Mouse (Mus musculus) kidney, postnatal 0 days (tissue): Measurements from ENCODE around the gene Rpp14. TPM values are rescaled to one million over a fixed set of nuclear protein-coding genes. Genes with fewer than 3 reads are reported as not detected.

ENCODE experiments used
- ATAC-seq: fragments of 200-750 bp; cut with Nextera tagmentation; replicated peaks from 2 replicates; pipeline ENCODE4 v1.8.0; 2017; ENCODE audit warnings: low read depth, moderate number of reproducible peaks, moderate TSS enrichment, moderate library complexity; ENCODE audit not compliant: low FRiP score
- DNase-seq: peaks from one replicate; pipeline ENCODE4 v3.0.0-alpha.2; 2016; ENCODE audit warnings: low spot score
- H3K27ac ChIP-seq: fragments of 300-500 bp; sonication (generic); 2 replicates; pipeline ENCODE4 v1.5.1; 2014; ENCODE audit warnings: mild to moderate bottlenecking
- H3K27me3 ChIP-seq: fragments of 300-500 bp; sonication (generic); 2 replicates; pipeline ENCODE4 v1.6.1; 2014; ENCODE audit warnings: low read length, mixed read lengths; ENCODE audit not compliant: insufficient read depth
- H3K36me3 ChIP-seq: fragments of 300-500 bp; sonication (generic); 2 replicates; pipeline ENCODE4 v1.6.1; 2014; ENCODE audit warnings: low read length, mixed read lengths; ENCODE audit not compliant: insufficient read depth
- H3K4me1 ChIP-seq: fragments of 300-500 bp; sonication (generic); replicated peaks from 2 replicates; pipeline ENCODE4 v1.6.1; 2014; ENCODE audit warnings: antibody characterized with exemption, low read length, mixed read lengths; ENCODE audit not compliant: insufficient read depth
- H3K4me2 ChIP-seq: fragments of 300-500 bp; sonication (generic); 2 replicates; pipeline ENCODE4 v1.6.1; 2014; ENCODE audit warnings: mild to moderate bottlenecking, low read length, moderate library complexity, mixed read lengths
- H3K4me3 ChIP-seq: fragments of 300-500 bp; sonication (generic); replicated peaks from 2 replicates; pipeline ENCODE4 v1.5.1; 2014; ENCODE audit warnings: low read depth, low read length
- H3K9ac ChIP-seq: fragments of 300-500 bp; sonication (generic); 2 replicates; pipeline ENCODE4 v1.6.1; 2014; ENCODE audit warnings: low read depth, low read length
- H3K9me3 ChIP-seq: fragments of 300-500 bp; sonication (generic); replicated peaks from 2 replicates; pipeline ENCODE4 v1.6.1; 2016; ENCODE audit warnings: low read length, inconsistent platforms, mixed read lengths
- CTCF ChIP-seq: IDR thresholded peaks from 2 replicates; pipeline ENCODE4 v1.5.1; 2016; ENCODE audit warnings: antibody characterized with exemption, low read depth, mild to moderate bottlenecking, moderate library complexity
- WGBS: fragments of 180-500 bp; shearing (Covaris S2); extraction: QIAGEN DNeasy Blood & Tissue Kit; methylation state at CpG from one replicate; pipeline ENCODE4 v1.1.7; 2014; 5-methylcytosine and 5-hydroxymethylcytosine counted together
- polyA plus RNA-seq: library from polyadenylated mRNA; unstranded; fragments of >200 nt; fragmentation: Nextera tagmentation; extraction: Ambion mirVana; gene quantifications from 2 replicates; pipeline ENCODE4 v1.2.1, GENCODE M21; 2015

Gene Rpp14
- 58.9 and 61.8 TPM in 2 replicates for polyA plus RNA-seq

GRCm38 (mm10) chr14:8080165-8080679, at the start of gene Rpp14:
Rpp14 (plus strand) TSS chr14:8080367.
- DNase-seq, result peak; percentile 96
- H3K4me1 ChIP-seq, result 0 out of 2 replicates have a peak, but pooled peaks cover 9% of the 10 kb centered on the region
- TF ChIP-seq CTCF, result peak; percentile 99
- peak; percentile 95 for ATAC-seq
- H3K36me3 ChIP-seq, result peaks cover 10% of the 10 kb centered on the region
- peak within 1 kb of the TSS; percentile 70 for H3K4me3 ChIP-seq
- H3K9ac ChIP-seq, result peak within 1 kb of the TSS; percentile 77
- peak within 1 kb of the TSS; percentile 99 for H3K27ac ChIP-seq
- H3K27me3 ChIP-seq, result no peaks in the 10 kb centered on the region
- no peaks in the 10 kb centered on the region for H3K9me3 ChIP-seq
- WGBS, result under 1% methylated on average over 47 of the region's 47 CpGs
- H3K4me2 ChIP-seq, result peak within 1 kb of the TSS; percentile 79

- no peaks in the 10 kb centered on the region for H3K27me3 ChIP-seq
- H3K36me3 ChIP-seq, result no peaks in the 10 kb centered on the region
- no peak overlapping the region for H3K9ac ChIP-seq
- H3K4me2 ChIP-seq, result no peak overlapping the region
- no peaks in the 10 kb centered on the region for H3K4me1 ChIP-seq
- 37% methylated on average over 4 of the region's 4 CpGs for WGBS
- no peaks in the 10 kb centered on the region for H3K9me3 ChIP-seq
- no peak overlapping the region for H3K4me3 ChIP-seq
- peak overlapping the region; percentile 37 for H3K27ac ChIP-seq
- DNase-seq (no peak), ATAC-seq (no peak)
- no peak for TF ChIP-seq CTCF
These were observed 49.6 kb upstream of the Rpp14 start for GRCm38 (mm10) chr14:8030535-8030934.

- 60% methylated on average over 13 of the region's 13 CpGs for WGBS
These were observed 47.9 kb upstream of the Rpp14 start for GRCm38 (mm10) chr14:8032087-8032944.

GRCm38 (mm10) chr14:8034561-8034960, 45.6 kb upstream of the Rpp14 start:
- Histone ChIP-seq H3K4me1 (no peaks in the 10 kb centered on the region), H3K4me3 (no peak overlapping the region), H3K36me3 (no peaks in the 10 kb centered on the region), H3K27ac (no peak overlapping the region), H3K9me3 (no peaks in the 10 kb centered on the region), H3K9ac (no peak overlapping the region), H3K27me3 (no peaks in the 10 kb centered on the region), H3K4me2 (no peak overlapping the region)
- WGBS, result 48% methylated on average over 5 of the region's 5 CpGs
- ATAC-seq (no peak), DNase-seq (no peak)
- TF ChIP-seq CTCF, result no peak

More at GRCm38 (mm10) chr14:8032087-8032944, 47.9 kb upstream of the Rpp14 start:
- ATAC-seq, result no peak
- Histone ChIP-seq H3K36me3 (no peaks in the 10 kb centered on the region), H3K4me3 (no peak overlapping the region), H3K9me3 (no peaks in the 10 kb centered on the region), H3K27ac (no peak overlapping the region), H3K4me1 (no peaks in the 10 kb centered on the region), H3K27me3 (no peaks in the 10 kb centered on the region), H3K4me2 (no peak overlapping the region), H3K9ac (no peak overlapping the region)
- TF ChIP-seq CTCF, result no peak
- no peak for DNase-seq

- H3K9ac ChIP-seq, result no peak overlapping the region
- no peak for TF ChIP-seq CTCF
- ATAC-seq (no peak), DNase-seq (no peak)
- no peak overlapping the region for H3K4me3 ChIP-seq
- WGBS, result 91% methylated on average over 6 of the region's 6 CpGs
- H3K4me1 ChIP-seq, result no peaks in the 10 kb centered on the region
- no peak overlapping the region for H3K27ac ChIP-seq
- H3K36me3 ChIP-seq, result no peaks in the 10 kb centered on the region
- no peak overlapping the region for H3K4me2 ChIP-seq
- H3K27me3 ChIP-seq, result no peaks in the 10 kb centered on the region
- H3K9me3 ChIP-seq, result no peaks in the 10 kb centered on the region
These were observed 44.2 kb upstream of the Rpp14 start for GRCm38 (mm10) chr14:8035951-8036350.

GRCm38 (mm10) chr14:8036406-8036805, 43.8 kb upstream of the Rpp14 start:
- H3K4me3 ChIP-seq, result no peak overlapping the region
- H3K4me2 ChIP-seq, result no peak overlapping the region
- DNase-seq (no peak), ATAC-seq (no peak)
- H3K9me3 ChIP-seq, result no peaks in the 10 kb centered on the region
- no peaks in the 10 kb centered on the region for H3K4me1 ChIP-seq
- H3K27ac ChIP-seq, result no peak overlapping the region
- no peak overlapping the region for H3K9ac ChIP-seq
- no peak for TF ChIP-seq CTCF
- WGBS, result 79% methylated on average over 5 of the region's 5 CpGs
- no peaks in the 10 kb centered on the region for H3K36me3 ChIP-seq
- no peaks in the 10 kb centered on the region for H3K27me3 ChIP-seq
